Mouse (Mus musculus) embryonic fibroblast, embryonic 13.5 days (primary cell): Measurements from ENCODE around the gene Idua.

ENCODE experiments used
- CTCF ChIP-seq: IDR thresholded peaks from 2 replicates; pipeline ENCODE4 v1.5.1; 2011; ENCODE audit warnings: mild to moderate bottlenecking, control low read depth, low read length, moderate library complexity, borderline replicate concordance; ENCODE audit not compliant: insufficient read depth
- POLR2A ChIP-seq: IDR thresholded peaks from 2 replicates; pipeline ENCODE4 v1.6.1; 2011; ENCODE audit warnings: low read depth, mild to moderate bottlenecking, control low read depth, low read length, moderate library complexity

GRCm38 (mm10) chr5:108667370-108667769 lies 7.2 kb downstream of the Idua start:
- TF ChIP-seq POLR2A: no peak
- no peak for TF ChIP-seq CTCF
